Mouse (Mus musculus) ES-Bruce4 (cell line): ENCODE data around the gene Spock1.

Experiments used
- CTCF ChIP-seq: IDR thresholded peaks from one replicate; pipeline ENCODE4 v1.8.1; 2011; ENCODE audit warnings: low read depth, low read length
- EP300 ChIP-seq: IDR thresholded peaks from 2 replicates; pipeline ENCODE4 v1.6.1; 2011; ENCODE audit warnings: low read depth, low read length; ENCODE audit not compliant: insufficient read depth
- POLR2A ChIP-seq: IDR thresholded peaks from one replicate; pipeline ENCODE4 v1.8.1; 2011; ENCODE audit warnings: low read length; ENCODE audit not compliant: insufficient read depth

GRCm38 (mm10) chr13:57555186-57555585 lies 352.9 kb downstream of the Spock1 start:
- TF ChIP-seq CTCF (no peak), EP300 (no peak), POLR2A (no peak)
